Mouse (Mus musculus) testis, adult 2 months (tissue): ENCODE data around the gene Scai. TPM values are rescaled to one million over a fixed set of nuclear protein-coding genes. Genes with fewer than 3 reads are reported as not detected.

ENCODE experiments used
- H3K27ac ChIP-seq: fragments of 200-500 bp; 2 replicates; pipeline ENCODE4 v1.5.1; 2012; ENCODE audit warnings: low read depth, low read length; ENCODE audit not compliant: control insufficient read depth, insufficient read depth
- H3K27me3 ChIP-seq: fragments of 200-500 bp; 2 replicates; pipeline ENCODE4 v1.6.1; 2012; ENCODE audit warnings: mild to moderate bottlenecking, low read length, moderate library complexity; ENCODE audit not compliant: control insufficient read depth, insufficient read depth
- H3K36me3 ChIP-seq: fragments of 200-500 bp; 2 replicates; pipeline ENCODE4 v1.6.1; 2012; ENCODE audit warnings: mild to moderate bottlenecking, low read length; ENCODE audit not compliant: control insufficient read depth, insufficient read depth
- H3K4me1 ChIP-seq: fragments of 200-500 bp; 2 replicates; pipeline ENCODE4 v1.6.1; 2012; ENCODE audit warnings: low read length; ENCODE audit not compliant: control insufficient read depth, insufficient read depth
- H3K4me3 ChIP-seq: fragments of 200-500 bp; 2 replicates; pipeline ENCODE4 v1.5.1; 2012; ENCODE audit warnings: low read depth, mild to moderate bottlenecking, low read length, moderate library complexity, mixed read lengths; ENCODE audit not compliant: control insufficient read depth
- CTCF ChIP-seq: fragments of 200-500 bp; IDR thresholded peaks from 2 replicates; pipeline ENCODE4 v1.5.1; 2012; ENCODE audit warnings: low read depth, mild to moderate bottlenecking, inconsistent platforms, low read length, moderate library complexity; ENCODE audit not compliant: control insufficient read depth, insufficient read depth, insufficient replicate concordance
- POLR2A ChIP-seq: fragments of 200-500 bp; IDR thresholded peaks from 2 replicates; pipeline ENCODE4 v1.6.1; 2012; ENCODE audit warnings: low read depth, mild to moderate bottlenecking, inconsistent platforms, low read length, moderate library complexity; ENCODE audit not compliant: control insufficient read depth
- polyA plus RNA-seq: library from polyadenylated mRNA; depleted of rRNA; stranded (reverse); fragments of >200 nt; gene quantifications from 2 replicates; pipeline ENCODE4 v1.2.3, GENCODE M21; 2012

Scai gene
- polyA plus RNA-seq, 1 experiment = 6.0 TPM

- Histone ChIP-seq H3K4me1 (no peaks in the 10 kb centered on the region), H3K36me3 (no peaks in the 10 kb centered on the region), H3K27me3 (no peaks in the 10 kb centered on the region), H3K27ac (no peak overlapping the region), H3K4me3 (no peak overlapping the region)
- no peak for TF ChIP-seq CTCF
- TF ChIP-seq POLR2A = no peak
Measured at GRCm38 (mm10) chr2:39217150-39217549, 26.6 kb upstream of the Scai start.

- no peaks in the 10 kb centered on the region for H3K27me3 ChIP-seq
- no peaks in the 10 kb centered on the region for H3K4me1 ChIP-seq
- TF ChIP-seq CTCF (no peak), POLR2A (no peak)
Measured at GRCm38 (mm10) chr2:39210738-39211137, 20.2 kb upstream of the Scai start.

DNA sequence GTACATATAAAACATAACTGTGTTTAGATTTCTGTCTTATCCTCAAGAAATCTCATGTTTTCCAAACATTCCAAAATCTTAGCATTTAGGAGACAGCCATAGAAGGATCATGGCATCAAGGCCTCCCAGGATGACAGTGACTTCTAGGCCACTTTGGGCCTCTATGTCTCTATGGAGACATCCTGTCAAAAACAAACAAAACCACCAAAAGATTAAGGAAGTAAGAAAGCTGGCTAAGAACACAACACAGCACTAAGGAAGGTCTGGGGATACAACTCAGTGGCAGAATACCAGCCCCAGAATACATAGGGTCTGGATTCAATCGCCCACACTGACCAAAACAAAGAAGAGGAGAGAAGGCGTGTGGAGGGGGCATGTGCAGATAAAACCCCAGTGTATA, 12.8 kb upstream of the Scai start:
- TF ChIP-seq POLR2A (no peak), CTCF (no peak)
- H3K4me1 ChIP-seq = no peaks in the 10 kb centered on the region
- H3K36me3 ChIP-seq = no peaks in the 10 kb centered on the region
- no peak overlapping the region for H3K27ac ChIP-seq
- no peak overlapping the region for H3K4me3 ChIP-seq
- H3K27me3 ChIP-seq = no peaks in the 10 kb centered on the region

More at GRCm38 (mm10) chr2:39210738-39211137, 20.2 kb upstream of the Scai start:
- Histone ChIP-seq H3K27ac (no peak overlapping the region), H3K36me3 (no peaks in the 10 kb centered on the region), H3K4me3 (no peak overlapping the region)

- H3K36me3 ChIP-seq = no peaks in the 10 kb centered on the region; the same call in 1 of the 2 replicates
- H3K27ac ChIP-seq = no peak overlapping the region
- no peak overlapping the region for H3K4me3 ChIP-seq
- peaks cover 5% of the 10 kb centered on the region for H3K4me1 ChIP-seq
- no peaks in the 10 kb centered on the region for H3K27me3 ChIP-seq
- no peak for TF ChIP-seq POLR2A
- no peak for TF ChIP-seq CTCF
Measured at GRCm38 (mm10) chr2:39194809-39195208, 4.3 kb upstream of the Scai start.

- H3K4me1 ChIP-seq = peaks cover 5% of the 10 kb centered on the region
- no peaks in the 10 kb centered on the region for H3K36me3 ChIP-seq
- peak overlapping the region; percentile 82 for H3K27ac ChIP-seq
- H3K27me3 ChIP-seq = no peaks in the 10 kb centered on the region
- peak overlapping the region; percentile 85 for H3K4me3 ChIP-seq
- TF ChIP-seq CTCF = no peak
- no peak for TF ChIP-seq POLR2A
Measured at GRCm38 (mm10) chr2:39189961-39190560, 473 bp downstream of the Scai start.

GRCm38 (mm10) chr2:39185942-39186341, 4.6 kb downstream of the Scai start:
- no peak overlapping the region for H3K27ac ChIP-seq
- no peaks in the 10 kb centered on the region for H3K27me3 ChIP-seq
- no peaks in the 10 kb centered on the region for H3K36me3 ChIP-seq
- no peak overlapping the region for H3K4me3 ChIP-seq
- H3K4me1 ChIP-seq = peaks cover 5% of the 10 kb centered on the region
- no peak for TF ChIP-seq POLR2A
- TF ChIP-seq CTCF = no peak

DNA sequence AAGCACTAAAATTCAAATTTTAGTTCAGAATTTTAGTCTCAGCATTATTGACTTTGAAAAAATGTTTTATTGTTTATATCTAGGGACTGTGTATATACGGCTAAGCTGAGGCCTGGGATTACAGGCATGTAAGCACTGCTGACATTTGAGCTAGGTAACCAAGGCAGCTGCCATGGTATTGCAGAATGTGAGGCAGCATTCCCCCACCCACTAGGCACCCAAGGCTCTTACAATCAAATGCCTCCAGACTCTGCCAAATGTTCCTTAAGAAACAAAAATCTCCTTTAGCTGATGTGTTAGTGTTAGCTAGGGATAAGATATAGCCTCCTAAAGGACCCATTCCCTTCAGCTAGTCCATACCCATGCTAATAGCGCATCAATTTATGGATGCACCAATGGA, 6.9 kb downstream of the Scai start:
- no peaks in the 10 kb centered on the region for H3K36me3 ChIP-seq
- no peak overlapping the region for H3K27ac ChIP-seq
- H3K4me1 ChIP-seq = no peaks in the 10 kb centered on the region
- no peak overlapping the region for H3K4me3 ChIP-seq
- TF ChIP-seq POLR2A (no peak), CTCF (no peak)
- H3K27me3 ChIP-seq = no peaks in the 10 kb centered on the region
